Mouse (Mus musculus): ENCODE results near the gene Celsr1.

Celsr1 gene

DNA sequence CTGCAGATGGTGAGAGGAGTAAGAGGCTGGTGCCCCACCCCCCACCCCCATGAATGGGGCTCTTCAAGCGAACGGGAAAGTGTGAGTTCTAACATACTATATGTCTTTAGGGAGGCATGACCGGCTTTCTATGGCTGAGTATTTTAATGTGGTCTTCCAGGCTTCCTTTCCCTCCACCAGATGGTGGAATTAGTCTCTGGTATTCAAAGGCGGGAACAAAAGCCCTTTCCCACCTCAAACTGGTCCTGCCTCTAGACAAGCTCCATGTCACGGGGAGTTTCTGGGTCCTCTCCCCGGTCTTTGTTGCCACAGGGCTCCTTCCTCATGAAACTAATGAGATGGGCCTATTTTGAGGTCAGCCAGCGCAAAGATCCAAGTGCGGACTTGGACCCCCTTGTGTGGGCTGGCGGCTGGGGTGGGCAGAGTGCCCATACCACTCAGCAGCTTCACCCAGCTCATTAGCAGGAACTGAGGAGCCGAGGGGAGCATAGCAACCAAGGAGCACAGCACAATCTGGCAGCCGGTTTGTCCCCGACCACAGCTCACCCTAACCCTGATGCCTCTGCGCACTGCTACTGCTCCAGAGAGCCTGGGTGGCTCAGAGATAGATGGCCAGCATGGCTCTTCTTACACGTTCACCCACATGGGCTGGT, 39.5 kb downstream of the Celsr1 start:
- DNase-seq (ENCODE audit: low spot score): peak; percentile 32

- no peak for DNase-seq (ENCODE audit: low spot score)
These were observed 40.2 kb downstream of the Celsr1 start for GRCm38 (mm10) chr15:85993386-85993785.

DNA sequence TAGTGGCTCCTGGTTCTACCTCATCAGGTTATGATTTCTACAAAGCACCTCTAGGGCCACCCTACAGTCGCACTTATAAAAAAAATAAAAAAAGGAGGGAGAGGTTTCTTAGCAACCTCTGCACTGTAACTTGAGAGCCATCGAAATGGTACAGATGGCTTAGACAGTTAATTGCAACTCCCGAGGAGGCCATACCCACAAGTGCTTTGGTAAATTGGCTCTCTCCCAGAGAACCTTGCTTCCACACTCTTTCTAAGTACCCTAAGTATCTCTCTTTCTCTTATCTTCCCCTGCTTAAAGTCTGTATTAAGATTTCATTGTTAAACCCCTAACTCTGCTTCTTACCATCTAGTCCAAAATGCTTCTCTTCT, 41.5 kb downstream of the Celsr1 start:
- DNase-seq (ENCODE audit: low spot score): no peak

DNA sequence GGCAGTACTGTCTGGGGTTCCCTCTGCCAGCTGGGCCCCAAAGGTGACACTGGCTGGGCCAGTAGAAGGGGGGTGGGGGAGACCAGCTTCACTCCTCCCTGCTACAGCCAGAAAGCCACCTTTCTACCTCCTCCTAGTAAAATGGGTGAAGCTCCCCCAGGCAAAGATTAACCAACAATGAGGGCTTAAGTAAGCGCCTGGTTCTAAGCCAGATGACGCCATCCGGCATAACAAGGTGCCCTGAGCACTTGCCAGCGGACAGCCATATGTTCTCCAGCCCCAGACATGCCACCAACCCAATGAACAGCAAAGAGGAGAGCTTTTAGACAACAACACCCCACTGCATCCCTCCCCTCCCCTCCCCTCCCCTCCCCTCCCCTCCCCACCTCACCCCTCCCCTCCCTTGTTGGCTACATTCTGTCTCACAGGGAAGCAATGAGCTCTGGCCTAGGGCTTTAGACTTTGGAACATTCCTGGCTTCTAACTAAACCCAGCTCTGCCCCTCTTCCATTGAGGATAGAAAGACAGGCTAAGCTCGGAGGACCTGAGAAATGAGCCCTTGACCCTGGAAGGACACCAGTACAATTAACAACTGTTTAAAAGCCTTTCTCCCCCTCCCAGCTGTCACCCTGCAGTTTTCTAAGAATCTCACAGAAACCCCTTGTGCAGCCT, 42.0 kb downstream of the Celsr1 start:
- no peak for DNase-seq (ENCODE audit: low spot score)

- no peak for DNase-seq (ENCODE audit: low spot score)
These were observed 42.7 kb downstream of the Celsr1 start for GRCm38 (mm10) chr15:85990696-85991443.

GRCm38 (mm10) chr15:85987896-85988295, 45.7 kb downstream of the Celsr1 start:
- DNase-seq (ENCODE audit: low spot score): no peak

GRCm38 (mm10) chr15:85986170-85986569, 47.4 kb downstream of the Celsr1 start:
- no peak for DNase-seq (ENCODE audit: low spot score)

- DNase-seq (ENCODE audit: low spot score): no peak
These were observed 48.0 kb downstream of the Celsr1 start for GRCm38 (mm10) chr15:85985601-85986000.

DNA sequence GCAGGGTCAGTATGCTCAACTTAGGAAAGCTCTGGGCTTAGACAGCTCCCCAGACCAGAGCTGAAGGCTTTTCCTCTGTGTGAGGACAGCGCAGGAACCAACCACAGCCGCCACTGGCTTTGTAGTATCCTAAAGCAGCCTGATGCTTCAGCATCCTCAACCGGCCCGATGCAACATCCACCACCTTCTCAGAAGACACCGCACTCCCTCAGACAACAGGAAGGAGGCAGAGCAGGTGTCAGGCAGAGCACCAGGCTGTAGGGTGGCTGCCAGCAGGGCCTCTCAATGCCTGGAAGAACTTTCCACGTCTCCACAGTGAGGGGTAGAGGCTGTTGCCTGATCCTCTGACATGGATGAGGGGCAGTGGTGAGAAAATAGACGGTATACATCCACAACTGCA, 50.4 kb downstream of the Celsr1 start:
- no peak for DNase-seq (ENCODE audit: low spot score)

GRCm38 (mm10) chr15:85982416-85982775, 51.2 kb downstream of the Celsr1 start:
- no peak for DNase-seq (ENCODE audit: low spot score)

GRCm38 (mm10) chr15:85981768-85982415, 51.7 kb downstream of the Celsr1 start:
- DNase-seq (ENCODE audit: low spot score): no peak

DNA sequence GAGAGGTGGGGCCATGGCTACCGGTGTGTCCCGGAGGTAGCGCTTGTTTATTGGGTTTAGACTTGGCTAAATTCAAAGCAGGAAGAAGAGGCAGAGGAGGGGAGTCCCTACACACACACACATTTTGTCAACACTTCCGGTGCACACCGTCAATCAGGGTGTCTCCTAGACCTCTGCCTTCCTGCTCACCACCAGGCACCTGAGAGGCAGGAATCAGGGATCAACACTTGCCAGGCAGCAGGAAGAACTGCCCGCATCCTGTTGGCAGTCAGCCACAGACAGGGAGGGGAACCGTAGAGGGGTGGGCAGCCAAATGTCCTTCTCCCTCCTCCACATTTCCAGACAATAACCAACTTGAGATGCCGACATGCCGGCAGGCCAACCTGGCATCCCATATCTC, 56.5 kb downstream of the Celsr1 start:
- no peak for DNase-seq (ENCODE audit: low spot score)

GRCm38 (mm10) chr15:85975746-85976145, 57.8 kb downstream of the Celsr1 start:
- no peak for DNase-seq (ENCODE audit: low spot score)

GRCm38 (mm10) chr15:85971596-85971995, 62.0 kb downstream of the Celsr1 start:
- DNase-seq (ENCODE audit: low spot score): no peak

- DNase-seq (ENCODE audit: low spot score): no peak
These were observed 63.1 kb downstream of the Celsr1 start for GRCm38 (mm10) chr15:85970441-85970840.

DNA sequence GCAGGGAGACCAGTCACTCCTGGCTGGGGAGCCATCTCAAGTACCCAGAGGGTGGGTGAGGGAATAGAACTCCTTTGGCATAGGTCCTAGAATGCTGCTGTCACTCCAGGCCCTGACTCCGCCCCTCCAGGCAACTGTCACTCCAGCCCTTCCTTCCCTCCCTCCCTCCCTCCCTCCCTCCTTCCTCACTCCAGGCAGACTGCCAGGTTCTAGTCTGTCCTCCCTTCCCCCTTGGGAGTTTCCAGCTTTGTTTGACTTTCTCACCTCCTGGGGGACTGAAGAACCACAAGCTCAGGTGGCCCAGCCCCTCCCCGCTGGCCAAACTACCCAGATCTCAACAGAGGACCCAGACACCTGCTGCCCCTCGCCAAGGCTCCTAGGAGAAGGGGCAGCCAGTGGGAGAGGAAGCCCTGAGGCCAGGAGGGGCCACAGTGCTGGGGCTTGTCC, 63.8 kb downstream of the Celsr1 start:
- no peak for DNase-seq (ENCODE audit: low spot score)

GRCm38 (mm10) chr15:85969291-85969690, 64.3 kb downstream of the Celsr1 start:
- no peak for DNase-seq (ENCODE audit: low spot score)

- no peak for DNase-seq (ENCODE audit: low spot score)
These were observed 67.5 kb downstream of the Celsr1 start for GRCm38 (mm10) chr15:85966032-85966431.

DNA sequence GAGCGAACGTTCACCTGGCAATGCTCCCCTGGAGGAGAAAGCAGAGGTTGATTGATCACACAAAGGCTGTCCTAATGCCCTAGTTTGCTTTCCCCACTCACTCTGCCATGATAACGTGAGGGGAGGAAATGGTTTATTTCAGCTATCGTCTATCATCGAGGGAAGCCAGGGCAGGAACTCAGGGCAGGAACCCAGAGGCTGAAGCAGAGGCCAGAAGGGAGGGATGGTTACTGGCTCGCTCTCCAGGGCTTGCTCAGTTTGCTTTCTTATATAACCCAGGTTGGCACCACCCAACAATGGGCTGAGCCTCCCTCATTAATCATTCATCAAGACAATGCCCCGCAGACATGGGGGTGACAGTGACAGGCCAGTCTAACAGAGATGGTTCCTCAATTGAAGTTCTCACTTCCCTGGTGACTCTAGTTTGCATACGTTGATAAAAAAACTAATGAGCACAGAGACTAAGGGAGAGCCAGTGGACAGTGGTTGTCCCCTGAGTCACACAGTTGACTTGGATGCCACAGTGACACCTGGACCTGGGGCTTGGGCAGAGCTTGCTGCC, 70.2 kb downstream of the Celsr1 start:
- DNase-seq (ENCODE audit: low spot score): no peak

DNA sequence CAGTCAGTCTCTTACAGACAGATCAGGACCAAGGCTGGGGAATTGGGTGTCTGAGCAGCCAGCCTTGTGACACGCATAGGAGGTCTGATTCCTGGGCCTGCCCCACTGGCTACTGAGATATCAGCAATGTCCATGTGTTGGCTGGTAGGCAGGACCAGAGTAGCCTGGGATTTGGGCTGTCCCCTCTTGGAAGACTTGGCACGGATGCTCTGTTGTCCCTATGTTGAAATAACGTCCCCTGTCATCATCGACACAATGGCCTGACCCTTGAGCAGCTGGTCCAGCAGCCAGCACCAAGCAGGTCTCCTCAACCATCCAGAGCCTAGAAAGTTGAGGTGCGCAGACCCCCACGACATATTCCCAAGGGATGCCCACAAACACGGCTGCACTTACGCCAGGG, 70.9 kb downstream of the Celsr1 start:
- DNase-seq (ENCODE audit: low spot score): no peak

- DNase-seq (ENCODE audit: low spot score): no peak
These were observed 71.9 kb downstream of the Celsr1 start for GRCm38 (mm10) chr15:85961651-85962050.

- no peak for DNase-seq (ENCODE audit: low spot score)
These were observed 72.4 kb downstream of the Celsr1 start for GRCm38 (mm10) chr15:85961131-85961530.
